Mouse (Mus musculus) C2C12 (cell line): Measurements from ENCODE around the gene Cd302.

ENCODE experiments used
- CTCF ChIP-seq: IDR thresholded peaks from one replicate; pipeline ENCODE4 v1.5.1; 2011; ENCODE audit not compliant: control insufficient read depth, insufficient read depth, insufficient read length
- MAX ChIP-seq: IDR thresholded peaks from one replicate; pipeline ENCODE4 v1.6.1; 2011; ENCODE audit warnings: mild to moderate bottlenecking, control low read depth
- MYOD1 ChIP-seq: IDR thresholded peaks from one replicate; pipeline ENCODE4 v1.6.1; 2011; ENCODE audit warnings: low read depth; ENCODE audit not compliant: control insufficient read depth, insufficient read length
- MYOG ChIP-seq: IDR thresholded peaks from one replicate; pipeline ENCODE4 v1.6.1; 2011; ENCODE audit not compliant: control insufficient read depth, insufficient read length; ENCODE audit errors: extremely low read depth
- USF1 ChIP-seq: IDR thresholded peaks from one replicate; pipeline ENCODE4 v1.6.1; 2011; ENCODE audit warnings: low read depth, mild to moderate bottlenecking, control low read depth, moderate library complexity

DNA sequence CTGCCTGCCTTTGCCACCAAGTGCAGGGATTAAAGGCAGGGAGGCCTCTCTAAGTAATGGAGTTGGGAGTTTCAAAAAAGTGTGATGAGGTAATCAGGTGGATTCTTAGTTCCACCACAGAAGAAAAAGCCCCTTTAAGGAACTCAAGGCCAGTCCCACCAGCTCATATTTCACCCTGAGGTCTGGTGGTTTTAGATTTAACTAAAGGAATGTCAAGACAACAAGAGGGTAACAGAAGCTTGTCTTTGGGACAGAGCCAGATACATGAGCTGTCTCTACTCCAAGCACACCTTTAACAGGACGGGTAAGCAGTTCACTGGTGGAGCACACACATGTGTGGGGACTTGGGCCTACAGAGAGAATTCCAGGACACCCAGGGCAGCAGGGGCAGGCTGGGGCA is 16.7 kb downstream of the Cd302 start:
- TF ChIP-seq CTCF (no peak), MAX (no peak), MYOG (no peak), MYOD1 (no peak), USF1 (no peak)
